Mouse (Mus musculus) hindbrain, embryonic 11.5 days (tissue): ENCODE measurements at regions not wholly inside any gene's neighbourhood (a gene's known extent, or its start where the extent isn't known, plus 50 kb on each side); places are given as distances from the start of the nearest gene placed in this dataset.

ENCODE experiments used
- ATAC-seq: fragments of 200-750 bp; cut with Nextera tagmentation; 2 replicates; pipeline ENCODE4 v1.8.0; 2017; ENCODE audit warnings: mild to moderate bottlenecking, moderate TSS enrichment, moderate library complexity; ENCODE audit not compliant: low FRiP score
- DNase-seq: peaks from one replicate; pipeline ENCODE4 v3.0.0-alpha.2; 2015; ENCODE audit warnings: low spot score
- H3K27ac ChIP-seq: fragments of 300-500 bp; sonication (generic); 2 replicates; pipeline ENCODE4 v1.5.1; 2014; ENCODE audit warnings: mild to moderate bottlenecking, low read depth, low read length
- H3K27me3 ChIP-seq: fragments of 300-500 bp; sonication (generic); 2 replicates; pipeline ENCODE4 v1.6.1; 2014; ENCODE audit warnings: mild to moderate bottlenecking, low read length, moderate library complexity, mixed read lengths; ENCODE audit not compliant: control insufficient read depth, insufficient read depth
- H3K36me3 ChIP-seq: fragments of 300-500 bp; sonication (generic); 2 replicates; pipeline ENCODE4 v1.6.1; 2014; ENCODE audit warnings: mild to moderate bottlenecking, low read length, moderate library complexity, mixed read lengths; ENCODE audit not compliant: control insufficient read depth, insufficient read depth
- H3K4me1 ChIP-seq: fragments of 300-500 bp; sonication (generic); replicated peaks from 2 replicates; pipeline ENCODE4 v1.6.1; 2014; ENCODE audit warnings: low read length, mixed read lengths; ENCODE audit not compliant: control insufficient read depth, insufficient read depth
- H3K4me2 ChIP-seq: fragments of 300-500 bp; sonication (generic); replicated peaks from 2 replicates; pipeline ENCODE4 v1.6.1; 2014; ENCODE audit warnings: mild to moderate bottlenecking, low read depth, low read length
- H3K4me3 ChIP-seq: fragments of 300-500 bp; sonication (generic); 2 replicates; pipeline ENCODE4 v1.5.1; 2014; ENCODE audit warnings: low read depth, low read length
- H3K9ac ChIP-seq: fragments of 300-500 bp; sonication (generic); 2 replicates; pipeline ENCODE4 v1.6.1; 2014; ENCODE audit warnings: low read depth, low read length
- H3K9me3 ChIP-seq: fragments of 300-500 bp; sonication (generic); 2 replicates; pipeline ENCODE4 v1.6.1; 2016; ENCODE audit warnings: low read length; ENCODE audit not compliant: control insufficient read depth
- WGBS: fragments of 180-500 bp; shearing (Covaris S2); extraction: QIAGEN DNeasy Blood & Tissue Kit; methylation state at CpG from one replicate; pipeline ENCODE4 v1.1.7; 2014; 5-methylcytosine and 5-hydroxymethylcytosine counted together

- Histone ChIP-seq H3K4me2 (no peak overlapping the region), H3K27me3 (no peaks in the 10 kb centered on the region), H3K9ac (no peak overlapping the region), H3K36me3 (no peaks in the 10 kb centered on the region), H3K4me3 (no peak overlapping the region), H3K4me1 (no peaks in the 10 kb centered on the region; the same call in 1 of the 2 replicates), H3K27ac (no peak overlapping the region), H3K9me3 (no peaks in the 10 kb centered on the region)
- no peak for ATAC-seq
- whole genome bisulfite sequencing = 29% methylated on average over 2 of the region's 2 CpGs
- DNase-seq = no peak
These were observed 185.3 kb downstream of the Ankrd50 start for GRCm38 (mm10) chr3:38299236-38299897.

GRCm38 (mm10) chr3:38297499-38297898, 187.1 kb downstream of the Ankrd50 start:
- Histone ChIP-seq H3K9me3 (no peaks in the 10 kb centered on the region), H3K4me3 (no peak overlapping the region), H3K36me3 (no peaks in the 10 kb centered on the region), H3K27me3 (no peaks in the 10 kb centered on the region), H3K4me1 (no peaks in the 10 kb centered on the region; the same call in 1 of the 2 replicates), H3K9ac (no peak overlapping the region), H3K27ac (no peak overlapping the region), H3K4me2 (no peak overlapping the region)
- DNase-seq (no peak), ATAC-seq (no peak)
- WGBS = 75% methylated on average over 2 of the region's 2 CpGs

- DNase-seq = no peak
- ATAC-seq = no peak
- Histone ChIP-seq H3K4me3 (no peak overlapping the region), H3K27ac (no peak overlapping the region), H3K4me1 (no peaks in the 10 kb centered on the region), H3K27me3 (no peaks in the 10 kb centered on the region), H3K4me2 (no peak overlapping the region), H3K36me3 (no peaks in the 10 kb centered on the region), H3K9me3 (no peaks in the 10 kb centered on the region), H3K9ac (no peak overlapping the region)
- 46% methylated on average over 3 of the region's 3 CpGs for WGBS
These were observed 195.6 kb downstream of the Ankrd50 start for GRCm38 (mm10) chr3:38289062-38289461.

GRCm38 (mm10) chr3:38283687-38284124, 200.9 kb downstream of the Ankrd50 start:
- Histone ChIP-seq H3K36me3 (no peaks in the 10 kb centered on the region), H3K4me2 (no peak overlapping the region), H3K9ac (no peak overlapping the region), H3K4me3 (no peak overlapping the region), H3K9me3 (no peaks in the 10 kb centered on the region), H3K27me3 (no peaks in the 10 kb centered on the region), H3K27ac (no peak overlapping the region), H3K4me1 (no peaks in the 10 kb centered on the region)
- no peak for DNase-seq
- ATAC-seq = no peak
- WGBS = 58% methylated on average over 11 of the region's 11 CpGs

- no peak overlapping the region for H3K27ac ChIP-seq
- no peak overlapping the region for H3K9ac ChIP-seq
- ATAC-seq (no peak), DNase-seq (no peak)
- H3K4me2 ChIP-seq = no peak overlapping the region
- WGBS = 90% methylated on average over 4 of the region's 4 CpGs
- no peaks in the 10 kb centered on the region for H3K9me3 ChIP-seq
- no peaks in the 10 kb centered on the region for H3K27me3 ChIP-seq
- no peaks in the 10 kb centered on the region for H3K36me3 ChIP-seq
- no peaks in the 10 kb centered on the region for H3K4me1 ChIP-seq
- no peak overlapping the region for H3K4me3 ChIP-seq
These were observed 201.8 kb downstream of the Ankrd50 start for GRCm38 (mm10) chr3:38282891-38283290.

- Histone ChIP-seq H3K4me1 (no peaks in the 10 kb centered on the region), H3K9me3 (no peaks in the 10 kb centered on the region), H3K9ac (no peak overlapping the region), H3K27ac (no peak overlapping the region), H3K4me2 (no peak overlapping the region), H3K27me3 (no peaks in the 10 kb centered on the region), H3K4me3 (no peak overlapping the region), H3K36me3 (no peaks in the 10 kb centered on the region)
- no peak for ATAC-seq
- 68% methylated on average over 4 of the region's 4 CpGs for WGBS
- no peak for DNase-seq
These were observed 203.0 kb downstream of the Ankrd50 start for GRCm38 (mm10) chr3:38281683-38282082.

GRCm38 (mm10) chr3:38280876-38281275, 203.8 kb downstream of the Ankrd50 start:
- Histone ChIP-seq H3K27me3 (no peaks in the 10 kb centered on the region), H3K9ac (no peak overlapping the region), H3K4me3 (no peak overlapping the region), H3K9me3 (no peaks in the 10 kb centered on the region), H3K4me1 (no peaks in the 10 kb centered on the region), H3K36me3 (no peaks in the 10 kb centered on the region), H3K4me2 (no peak overlapping the region), H3K27ac (no peak overlapping the region)
- DNase-seq (no peak), ATAC-seq (no peak)
- 88% methylated on average over 6 of the region's 6 CpGs for WGBS

GRCm38 (mm10) chr3:38280105-38280504, 204.5 kb downstream of the Ankrd50 start:
- ATAC-seq = no peak

GRCm38 (mm10) chr3:38276948-38277504, 207.6 kb downstream of the Ankrd50 start:
- Histone ChIP-seq H3K9ac (no peak overlapping the region), H3K9me3 (no peaks in the 10 kb centered on the region), H3K4me3 (no peak overlapping the region), H3K36me3 (no peaks in the 10 kb centered on the region), H3K4me1 (no peaks in the 10 kb centered on the region), H3K27me3 (no peaks in the 10 kb centered on the region), H3K4me2 (no peak overlapping the region), H3K27ac (no peak overlapping the region)
- DNase-seq (no peak), ATAC-seq (no peak)
- WGBS = 97% methylated on average over 1 of the region's 1 CpGs

More at GRCm38 (mm10) chr3:38280105-38280504, 204.5 kb downstream of the Ankrd50 start:
- Histone ChIP-seq H3K4me2 (no peak overlapping the region), H3K27ac (no peak overlapping the region), H3K4me3 (no peak overlapping the region), H3K4me1 (no peaks in the 10 kb centered on the region), H3K9ac (no peak overlapping the region), H3K27me3 (no peaks in the 10 kb centered on the region), H3K36me3 (no peaks in the 10 kb centered on the region), H3K9me3 (no peaks in the 10 kb centered on the region)
- 92% methylated on average over 3 of the region's 3 CpGs for WGBS
- no peak for DNase-seq
